Mouse (Mus musculus) hindbrain, embryonic 14.5 days (tissue): ENCODE measurements at regions not wholly inside any gene's neighbourhood (a gene's known extent, or its start where the extent isn't known, plus 50 kb on each side); places are given as distances from the start of the nearest gene placed in this dataset.

Experiments
- ATAC-seq: fragments of 200-750 bp; cut with Nextera tagmentation; 2 replicates; pipeline ENCODE4 v1.8.0; 2017; ENCODE audit warnings: moderate number of reproducible peaks, mild to moderate bottlenecking, moderate TSS enrichment, moderate library complexity; ENCODE audit not compliant: low FRiP score
- DNase-seq: peaks from one replicate; pipeline ENCODE4 v3.0.0-alpha.2; 2015; ENCODE audit warnings: low spot score
- H3K27ac ChIP-seq: fragments of 300-500 bp; sonication (generic); 2 replicates; pipeline ENCODE4 v1.5.1; 2014; ENCODE audit warnings: mild to moderate bottlenecking, moderate library complexity
- H3K27me3 ChIP-seq: fragments of 300-500 bp; sonication (generic); 2 replicates; pipeline ENCODE4 v1.6.1; 2014; ENCODE audit warnings: mild to moderate bottlenecking, low read length, mixed read lengths; ENCODE audit not compliant: control insufficient read depth, insufficient read depth
- H3K36me3 ChIP-seq: fragments of 300-500 bp; sonication (generic); replicated peaks from 2 replicates; pipeline ENCODE4 v1.6.1; 2014; ENCODE audit not compliant: control insufficient read depth, insufficient read depth
- H3K4me1 ChIP-seq: fragments of 300-500 bp; sonication (generic); replicated peaks from 2 replicates; pipeline ENCODE4 v1.6.1; 2014; ENCODE audit warnings: antibody characterized with exemption, low read length, mixed read lengths; ENCODE audit not compliant: control insufficient read depth, insufficient read depth
- H3K4me2 ChIP-seq: fragments of 300-500 bp; sonication (generic); replicated peaks from 2 replicates; pipeline ENCODE4 v1.6.1; 2014; ENCODE audit warnings: mild to moderate bottlenecking, moderate library complexity
- H3K4me3 ChIP-seq: fragments of 300-500 bp; sonication (generic); replicated peaks from 2 replicates; pipeline ENCODE4 v1.5.1; 2014; ENCODE audit warnings: mild to moderate bottlenecking, low read length
- H3K9ac ChIP-seq: fragments of 300-500 bp; sonication (generic); 2 replicates; pipeline ENCODE4 v1.6.1; 2014
- H3K9me3 ChIP-seq: fragments of 300-500 bp; sonication (generic); 2 replicates; pipeline ENCODE4 v1.6.1; 2016; ENCODE audit warnings: low read length; ENCODE audit not compliant: control insufficient read depth
- WGBS: fragments of 180-500 bp; shearing (Covaris S2); extraction: QIAGEN DNeasy Blood & Tissue Kit; methylation state at CpG from one replicate; pipeline ENCODE4 v1.1.7; 2014; 5-methylcytosine and 5-hydroxymethylcytosine counted together

DNA sequence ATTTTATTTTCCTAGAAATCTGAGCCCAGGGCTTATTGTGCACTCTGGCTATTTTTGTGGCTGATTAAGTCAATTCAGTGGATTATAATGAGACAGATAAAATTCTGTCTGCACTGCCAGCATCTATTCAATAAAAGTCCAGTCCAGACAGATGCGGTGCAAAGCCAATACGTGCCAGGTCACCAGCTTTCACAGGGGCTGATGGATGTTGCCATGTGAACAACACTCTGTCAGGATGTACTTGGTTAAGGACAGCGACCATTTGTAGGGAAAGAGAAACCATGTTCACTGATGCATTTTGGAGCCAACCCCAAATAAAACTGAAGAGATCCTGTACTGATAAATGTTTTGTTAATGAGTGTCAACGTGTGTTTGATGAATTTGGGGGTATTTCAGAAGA lies 285.0 kb upstream of the Gnpda2 start:
- 53% methylated on average over 4 of the region's 4 CpGs for WGBS
- DNase-seq: no peak
- Histone ChIP-seq H3K9ac (no peak overlapping the region), H3K27ac (no peak overlapping the region), H3K36me3 (no peaks in the 10 kb centered on the region), H3K4me3 (no peak overlapping the region), H3K27me3 (no peaks in the 10 kb centered on the region), H3K4me1 (no peaks in the 10 kb centered on the region), H3K4me2 (no peak overlapping the region), H3K9me3 (no peaks in the 10 kb centered on the region)
- no peak; the same call in 1 of the 2 replicates for ATAC-seq

GRCm38 (mm10) chr5:69863027-69863426 lies 270.9 kb upstream of the Gnpda2 start:
- 67% methylated on average over 3 of the region's 3 CpGs for WGBS
- Histone ChIP-seq H3K4me1 (no peaks in the 10 kb centered on the region), H3K36me3 (no peaks in the 10 kb centered on the region), H3K4me2 (no peak overlapping the region), H3K9me3 (no peaks in the 10 kb centered on the region), H3K27ac (no peak overlapping the region), H3K9ac (no peak overlapping the region), H3K27me3 (no peaks in the 10 kb centered on the region), H3K4me3 (no peak overlapping the region)
- ATAC-seq (no peak), DNase-seq (peak; percentile 24)

DNA sequence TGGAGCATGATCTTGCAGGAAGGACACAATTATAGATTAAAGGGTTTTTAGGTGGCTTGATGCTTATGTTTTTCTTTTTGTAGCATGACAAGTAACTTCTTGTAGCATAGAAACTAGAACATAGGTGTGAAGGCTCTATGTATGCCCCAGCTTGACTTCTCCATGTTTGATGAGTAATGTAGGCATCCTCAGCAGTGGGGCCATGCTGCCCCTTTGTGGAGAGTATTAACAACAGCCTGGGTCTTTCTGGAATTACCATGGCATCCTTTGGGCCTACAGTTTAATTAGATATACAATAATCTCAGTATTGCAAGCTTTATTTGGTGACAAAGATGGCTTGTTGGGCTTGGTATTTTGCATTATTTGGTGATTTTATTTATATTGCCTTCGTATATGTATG lies 252.7 kb upstream of the Gnpda2 start:
- ATAC-seq (no peak), DNase-seq (no peak)
- H3K4me2 ChIP-seq: no peak overlapping the region
- no peak overlapping the region for H3K27ac ChIP-seq
- no peaks in the 10 kb centered on the region for H3K27me3 ChIP-seq
- no peaks in the 10 kb centered on the region for H3K4me1 ChIP-seq
- no peaks in the 10 kb centered on the region for H3K9me3 ChIP-seq
- 76% methylated on average over 1 of the region's 1 CpGs for WGBS
- no peaks in the 10 kb centered on the region for H3K36me3 ChIP-seq
- no peak overlapping the region for H3K4me3 ChIP-seq
- H3K9ac ChIP-seq: no peak overlapping the region

DNA sequence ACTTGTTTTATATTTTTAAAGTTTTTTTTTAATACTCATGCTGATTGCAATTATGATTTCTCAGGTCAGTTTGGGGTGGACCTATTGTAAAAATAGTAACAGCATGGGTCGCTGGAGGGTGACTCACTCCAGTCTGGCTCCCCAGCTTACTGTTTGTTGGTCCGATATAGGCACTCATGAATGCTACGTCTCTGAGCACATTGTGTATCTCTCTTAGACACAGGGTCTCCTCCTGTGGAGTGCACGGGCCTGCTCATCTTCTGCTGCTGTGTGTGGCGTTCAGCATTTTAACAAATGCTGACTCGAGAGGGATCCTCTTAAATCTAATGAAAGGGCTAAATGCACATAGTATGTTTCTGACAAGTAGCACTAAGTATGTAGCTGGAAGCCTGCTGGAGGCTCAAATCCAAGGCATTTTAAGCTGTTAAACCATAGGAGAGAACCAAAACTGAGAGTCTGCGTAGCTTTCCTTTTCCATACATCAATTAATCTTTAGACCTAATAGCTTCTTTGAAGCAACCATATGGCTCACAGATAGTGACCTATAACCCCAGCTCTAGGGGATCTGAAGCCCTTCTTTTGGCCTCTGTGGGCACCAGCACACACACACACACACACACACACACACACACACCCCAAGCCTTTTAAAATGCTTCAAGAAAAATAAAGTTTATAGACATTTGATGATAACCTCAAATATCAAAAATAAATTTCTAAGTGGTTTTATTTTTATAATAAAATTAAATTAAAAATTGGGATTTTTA lies 246.0 kb upstream of the Gnpda2 start:
- WGBS: 59% methylated on average over 7 of the region's 7 CpGs
- no peak for ATAC-seq
- 0 out of 2 replicates have a peak, but pooled peaks cover 4% of the 10 kb centered on the region for H3K4me1 ChIP-seq

GRCm38 (mm10) chr5:69836356-69836755 lies 244.2 kb upstream of the Gnpda2 start:
- no peak overlapping the region for H3K27ac ChIP-seq
- no peak for ATAC-seq

More for the DNA sequence above, 246.0 kb upstream of the Gnpda2 start:
- no peak overlapping the region for H3K27ac ChIP-seq
- no peaks in the 10 kb centered on the region for H3K9me3 ChIP-seq
- H3K9ac ChIP-seq: no peak overlapping the region
- H3K27me3 ChIP-seq: no peaks in the 10 kb centered on the region
- no peak overlapping the region for H3K4me3 ChIP-seq
- no peak for DNase-seq
- no peaks in the 10 kb centered on the region for H3K36me3 ChIP-seq
- H3K4me2 ChIP-seq: no peak overlapping the region

DNA sequence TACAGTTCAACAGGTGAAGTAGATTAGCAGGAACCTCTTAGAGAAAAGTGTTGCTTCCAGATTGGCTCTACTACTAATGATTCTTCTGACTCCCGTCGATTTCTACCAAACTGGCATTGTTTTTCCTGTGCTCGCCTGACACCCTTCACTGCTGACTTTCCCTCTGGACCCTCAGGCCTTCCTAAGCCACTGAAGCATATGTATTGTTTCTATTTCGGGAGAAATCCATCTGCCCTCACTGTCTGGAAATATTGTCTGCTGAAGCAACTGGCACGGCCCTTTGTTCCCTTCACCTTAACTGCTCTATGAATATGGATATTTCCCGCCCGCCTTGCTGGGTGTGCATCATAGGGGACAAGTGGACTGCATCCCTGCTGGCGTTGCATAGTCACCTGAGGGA lies 243.0 kb upstream of the Gnpda2 start:
- no peak for DNase-seq
- H3K4me1 ChIP-seq: 0 out of 2 replicates have a peak, but pooled peaks cover 4% of the 10 kb centered on the region
- no peak overlapping the region for H3K4me3 ChIP-seq
- no peaks in the 10 kb centered on the region for H3K9me3 ChIP-seq
- 51% methylated on average over 8 of the region's 8 CpGs for WGBS
- H3K4me2 ChIP-seq: no peak overlapping the region
- ATAC-seq: no peak
- H3K36me3 ChIP-seq: no peaks in the 10 kb centered on the region
- H3K27me3 ChIP-seq: no peaks in the 10 kb centered on the region
- H3K9ac ChIP-seq: no peak overlapping the region
- H3K27ac ChIP-seq: no peak overlapping the region

More at GRCm38 (mm10) chr5:69836356-69836755, 244.2 kb upstream of the Gnpda2 start:
- Histone ChIP-seq H3K27me3 (no peaks in the 10 kb centered on the region), H3K4me2 (no peak overlapping the region), H3K36me3 (no peaks in the 10 kb centered on the region), H3K9me3 (no peaks in the 10 kb centered on the region), H3K4me1 (0 out of 2 replicates have a peak, but pooled peaks cover 4% of the 10 kb centered on the region), H3K9ac (no peak overlapping the region), H3K4me3 (no peak overlapping the region)
- WGBS: 84% methylated on average over 8 of the region's 8 CpGs
- no peak for DNase-seq

DNA sequence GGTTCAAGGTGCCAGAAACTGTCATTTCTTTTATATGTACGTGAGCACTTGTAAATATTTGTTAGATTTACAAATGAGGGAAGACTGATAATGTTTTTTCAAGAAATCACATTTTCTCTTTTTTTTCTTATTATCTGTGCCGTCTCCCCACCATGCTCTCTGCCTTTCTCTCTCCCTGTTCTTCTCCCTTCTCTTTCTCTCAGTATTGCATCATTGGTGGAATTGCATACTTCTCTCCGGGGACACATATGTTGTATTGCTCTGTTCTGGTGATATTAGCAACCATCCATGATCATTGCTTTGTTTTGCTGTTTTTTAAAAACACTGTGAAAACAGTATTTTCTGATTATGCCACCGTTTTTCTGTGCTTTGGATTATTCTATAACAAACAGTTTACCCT lies 225.6 kb upstream of the Gnpda2 start:
- Histone ChIP-seq H3K9me3 (no peaks in the 10 kb centered on the region), H3K4me1 (peaks cover 10% of the 10 kb centered on the region; the same call in 1 of the 2 replicates), H3K4me3 (no peak overlapping the region), H3K36me3 (no peaks in the 10 kb centered on the region), H3K9ac (no peak overlapping the region), H3K4me2 (no peak overlapping the region), H3K27me3 (no peaks in the 10 kb centered on the region), H3K27ac (no peak overlapping the region)
- ATAC-seq (no peak), DNase-seq (no peak)
- 55% methylated on average over 4 of the region's 4 CpGs for WGBS

DNA sequence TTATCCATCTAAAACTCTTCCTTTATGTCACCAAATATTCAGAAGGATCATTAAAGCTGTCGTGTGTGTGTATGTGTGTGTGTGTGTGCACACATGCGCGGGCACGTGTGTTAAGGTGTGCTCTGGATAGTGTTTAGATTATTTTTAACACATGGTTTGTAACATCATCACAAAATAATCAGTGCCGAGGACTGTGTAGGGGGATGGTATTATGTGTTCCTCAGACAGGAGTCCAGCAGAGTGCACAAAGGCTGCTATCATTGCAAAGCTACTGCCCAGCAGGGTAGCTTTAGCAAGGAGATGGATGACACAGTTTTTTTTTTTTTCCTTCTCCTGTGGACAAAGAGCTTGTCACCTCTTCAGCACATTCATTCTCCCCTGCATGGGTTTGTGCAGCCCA lies 224.9 kb upstream of the Gnpda2 start:
- ATAC-seq (no peak; the same call in 1 of the 2 replicates), DNase-seq (no peak)
- Histone ChIP-seq H3K27me3 (no peaks in the 10 kb centered on the region), H3K9me3 (no peaks in the 10 kb centered on the region), H3K9ac (no peak overlapping the region), H3K4me1 (peaks cover 10% of the 10 kb centered on the region; the same call in 1 of the 2 replicates), H3K27ac (no peak overlapping the region), H3K4me2 (no peak overlapping the region), H3K36me3 (no peaks in the 10 kb centered on the region), H3K4me3 (no peak overlapping the region)
- WGBS: 54% methylated on average over 5 of the region's 5 CpGs

DNA sequence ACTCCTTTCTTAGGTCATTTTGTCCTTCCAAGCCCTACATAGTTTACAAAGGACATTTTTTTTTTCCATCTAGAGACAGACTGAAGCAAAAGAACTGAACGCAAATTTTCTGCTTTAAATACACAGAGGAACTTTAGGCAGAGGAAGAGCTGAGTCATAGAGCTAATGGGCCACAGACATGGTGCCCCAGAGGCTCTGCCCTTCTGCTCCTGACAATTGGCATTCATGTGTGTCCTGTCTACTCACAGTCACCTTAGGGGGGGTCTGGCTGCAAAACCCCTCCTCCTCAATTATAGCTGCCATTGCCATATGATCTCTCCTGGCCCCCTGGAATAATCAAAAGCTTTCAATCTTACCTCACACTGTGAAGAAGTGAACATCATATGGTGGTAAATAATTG lies 223.2 kb upstream of the Gnpda2 start:
- no peak overlapping the region for H3K9ac ChIP-seq
- H3K27me3 ChIP-seq: no peaks in the 10 kb centered on the region
- no peaks in the 10 kb centered on the region for H3K9me3 ChIP-seq
- ATAC-seq: 0 out of 2 replicates have a peak, but pooled peaks have one; percentile 37
- 9% methylated on average over 1 of the region's 1 CpGs for WGBS
- peaks cover 10% of the 10 kb centered on the region; the same call in 1 of the 2 replicates for H3K4me1 ChIP-seq
- DNase-seq: no peak
- no peak overlapping the region for H3K4me3 ChIP-seq
- no peak overlapping the region for H3K27ac ChIP-seq
- no peak overlapping the region for H3K4me2 ChIP-seq
- no peaks in the 10 kb centered on the region for H3K36me3 ChIP-seq
